Mouse (Mus musculus) midbrain, embryonic 11.5 days (tissue): ENCODE data around the gene Nid1. TPM values are rescaled to one million over a fixed set of nuclear protein-coding genes. Genes with fewer than 3 reads are reported as not detected.
"Not testable (repeated sequence)": the region's sequence is repeated elsewhere in the genome, so short reads cannot be mapped to it uniquely, and the experiment has no call there.

ENCODE experiments used
- ATAC-seq: fragments of 200-750 bp; cut with Nextera tagmentation; 2 replicates; pipeline ENCODE4 v1.8.0; 2017; ENCODE audit warnings: moderate TSS enrichment, moderate library complexity; ENCODE audit not compliant: low FRiP score
- DNase-seq: peaks from one replicate; pipeline ENCODE4 v3.0.0; 2015; ENCODE audit warnings: low spot score; ENCODE audit errors: missing footprints
- H3K27ac ChIP-seq: fragments of 300-500 bp; sonication (generic); 2 replicates; pipeline ENCODE4 v1.5.1; 2014; ENCODE audit warnings: low read depth, low read length
- H3K27me3 ChIP-seq: fragments of 300-500 bp; sonication (generic); 2 replicates; pipeline ENCODE4 v1.6.1; 2014; ENCODE audit warnings: mild to moderate bottlenecking, low read length, moderate library complexity, mixed read lengths; ENCODE audit not compliant: control insufficient read depth, insufficient read depth
- H3K36me3 ChIP-seq: fragments of 300-500 bp; sonication (generic); 2 replicates; pipeline ENCODE4 v1.6.1; 2014; ENCODE audit warnings: mild to moderate bottlenecking, low read length, moderate library complexity, mixed read lengths; ENCODE audit not compliant: control insufficient read depth, insufficient read depth
- H3K4me1 ChIP-seq: fragments of 300-500 bp; sonication (generic); 2 replicates; pipeline ENCODE4 v1.6.1; 2014; ENCODE audit warnings: low read length; ENCODE audit not compliant: control insufficient read depth, insufficient read depth
- H3K4me2 ChIP-seq: fragments of 300-500 bp; sonication (generic); 2 replicates; pipeline ENCODE4 v1.6.1; 2014; ENCODE audit warnings: mild to moderate bottlenecking, moderate library complexity
- H3K4me3 ChIP-seq: fragments of 300-500 bp; sonication (generic); 2 replicates; pipeline ENCODE4 v1.5.1; 2014; ENCODE audit warnings: low read depth, low read length
- H3K9ac ChIP-seq: fragments of 300-500 bp; sonication (generic); 2 replicates; pipeline ENCODE4 v1.6.1; 2014; ENCODE audit warnings: low read length
- H3K9me3 ChIP-seq: fragments of 300-500 bp; sonication (generic); 2 replicates; pipeline ENCODE4 v1.6.1; 2016; ENCODE audit warnings: low read length; ENCODE audit not compliant: control insufficient read depth
- WGBS: fragments of 180-500 bp; shearing (Covaris S2); extraction: QIAGEN DNeasy Blood & Tissue Kit; methylation state at CpG from one replicate; pipeline ENCODE4 v1.1.7; 2014; 5-methylcytosine and 5-hydroxymethylcytosine counted together
- polyA plus RNA-seq: library from polyadenylated mRNA; unstranded; fragments of >200 nt; fragmentation: Nextera tagmentation; extraction: Ambion mirVana; gene quantifications from 2 replicates; pipeline ENCODE4 v1.2.1, GENCODE M21; 2014

The Nid1 gene
- polyA plus RNA-seq, 1 experiment from 2014 or later: 42.7 TPM

DNA sequence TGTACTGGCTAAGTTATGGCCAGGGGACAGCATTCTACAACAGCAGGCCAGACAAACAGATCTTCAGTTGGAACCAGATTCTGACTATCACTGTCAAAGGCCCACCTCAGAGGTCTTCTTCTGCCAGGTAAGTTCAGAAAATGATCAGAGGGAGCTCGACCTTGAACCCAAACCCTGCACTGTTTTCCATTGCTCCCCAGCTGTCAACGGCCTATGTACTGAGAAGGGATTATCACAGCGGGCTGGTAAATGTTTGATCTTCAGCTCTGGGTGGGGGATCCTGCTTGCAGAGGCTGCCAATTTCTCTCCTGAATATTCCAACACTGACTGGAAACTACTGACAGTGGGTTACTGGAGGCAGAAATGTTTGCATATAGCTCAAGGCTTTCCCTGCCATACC is 23.1 kb upstream of the Nid1 start:
- Histone ChIP-seq H3K36me3 (no peaks in the 10 kb centered on the region), H3K27ac (no peak overlapping the region), H3K4me2 (no peak overlapping the region), H3K4me1 (no peaks in the 10 kb centered on the region), H3K27me3 (no peaks in the 10 kb centered on the region), H3K4me3 (no peak overlapping the region), H3K9me3 (no peaks in the 10 kb centered on the region), H3K9ac (no peak overlapping the region)
- ATAC-seq: no peak
- 80% methylated on average over 3 of the region's 3 CpGs for WGBS
- no peak for DNase-seq

DNA sequence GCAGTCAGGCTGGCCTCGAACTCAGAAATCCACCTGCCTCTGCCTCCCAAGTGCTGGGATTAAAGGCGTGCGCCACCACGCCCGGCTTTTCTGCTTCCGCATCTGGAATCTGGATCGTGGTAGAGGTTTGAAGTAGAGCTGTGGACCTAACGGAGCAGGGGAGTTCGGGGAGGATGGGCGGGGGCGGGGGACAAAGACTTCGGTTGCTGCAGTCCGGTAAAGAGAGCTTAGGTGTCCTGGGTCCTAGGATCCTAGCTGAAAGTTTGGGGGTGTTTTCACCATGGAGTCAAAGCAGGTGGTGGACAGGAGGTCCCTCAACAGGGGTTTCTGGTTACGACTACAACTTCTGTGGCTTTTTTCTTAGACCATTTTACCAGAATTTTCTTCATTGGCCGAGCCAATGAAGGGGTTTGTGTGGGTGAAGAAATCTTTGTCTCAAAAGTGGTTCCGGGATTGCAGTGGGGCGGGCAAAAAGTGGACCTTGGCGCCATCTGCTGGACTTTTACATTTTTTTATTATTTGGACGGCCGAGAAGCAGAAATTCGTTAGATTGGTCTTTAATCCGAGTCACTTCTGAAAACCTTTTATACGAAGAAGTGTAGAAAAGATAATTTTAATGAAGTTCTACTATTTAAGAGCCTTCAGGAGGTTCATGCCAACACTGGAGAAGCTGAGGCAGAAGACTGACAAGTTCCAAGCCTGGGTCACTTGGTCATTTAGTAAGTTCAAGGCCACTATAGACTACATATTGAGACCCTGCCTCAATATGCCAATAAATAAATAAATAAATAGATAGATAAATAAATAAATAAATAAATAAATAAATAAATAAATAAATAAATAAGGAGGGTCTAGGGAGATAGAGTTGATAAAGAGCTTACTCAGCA is 22.0 kb upstream of the Nid1 start:
- not testable (repeated sequence) for H3K27ac ChIP-seq, H3K4me1 ChIP-seq, H3K4me2 ChIP-seq, H3K9ac ChIP-seq, H3K36me3 ChIP-seq, H3K4me3 ChIP-seq, H3K27me3 ChIP-seq, H3K9me3 ChIP-seq
- ATAC-seq (peak; percentile 82), DNase-seq (peak; percentile 96)
- 44% methylated on average over 23 of the region's 23 CpGs for WGBS

GRCm38 (mm10) chr13:13416007-13416337 is 21.4 kb upstream of the Nid1 start:
- ATAC-seq: peak; percentile 66
- H3K4me3 ChIP-seq, H3K4me2 ChIP-seq, H3K36me3 ChIP-seq, DNase-seq, H3K9me3 ChIP-seq, H3K27ac ChIP-seq, H3K27me3 ChIP-seq, H3K9ac ChIP-seq, H3K4me1 ChIP-seq: not testable (repeated sequence)
- WGBS: 75% methylated on average over 2 of the region's 4 CpGs

DNA sequence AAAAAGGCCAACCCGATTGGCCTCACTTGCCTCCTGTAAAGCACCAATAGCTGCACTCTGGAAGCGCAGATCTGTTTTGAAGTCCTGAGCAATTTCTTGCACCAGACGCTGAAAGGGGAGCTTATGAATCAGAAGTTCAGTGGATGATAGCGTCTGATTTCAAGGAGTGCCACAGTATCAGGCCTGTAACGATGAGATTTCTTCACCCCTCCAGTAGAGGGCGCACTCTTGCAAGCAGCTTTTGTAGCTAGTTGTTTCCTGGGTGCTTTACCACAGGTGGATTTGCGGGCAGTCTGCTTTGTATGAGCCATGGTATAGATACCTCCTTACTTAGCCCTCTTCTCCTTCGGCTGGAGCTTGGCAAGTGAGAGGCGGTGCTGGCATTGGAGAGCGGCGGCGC is 18.5 kb upstream of the Nid1 start:
- H3K4me1 ChIP-seq, H3K27me3 ChIP-seq, H3K9me3 ChIP-seq, H3K27ac ChIP-seq, ATAC-seq, H3K9ac ChIP-seq, H3K4me3 ChIP-seq, DNase-seq, H3K4me2 ChIP-seq, H3K36me3 ChIP-seq: not testable (repeated sequence)
- WGBS: 92% methylated on average over 6 of the region's 12 CpGs

DNA sequence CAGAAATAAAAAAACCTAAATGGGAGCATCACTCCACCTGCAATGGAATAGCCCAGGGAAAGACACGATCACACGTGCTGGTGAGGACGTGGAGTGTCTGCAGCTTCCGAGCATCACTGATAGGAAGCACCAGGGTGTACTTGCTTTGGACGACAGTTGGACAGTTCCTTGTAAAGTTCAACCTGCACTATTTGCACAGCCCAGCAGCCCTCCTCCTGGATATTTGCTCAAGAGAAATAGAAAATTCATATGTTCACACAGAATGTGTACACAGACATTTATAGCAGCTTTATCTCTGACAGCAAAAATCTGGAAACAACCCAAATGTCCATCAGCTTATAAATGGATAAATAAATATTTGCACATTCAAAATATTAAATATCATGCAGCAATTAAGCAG is 14.1 kb upstream of the Nid1 start:
- H3K9me3 ChIP-seq, DNase-seq, H3K4me2 ChIP-seq, H3K4me1 ChIP-seq, H3K27ac ChIP-seq, H3K4me3 ChIP-seq, ATAC-seq, H3K9ac ChIP-seq, H3K36me3 ChIP-seq, H3K27me3 ChIP-seq: not testable (repeated sequence)
- 56% methylated on average over 1 of the region's 5 CpGs for WGBS

GRCm38 (mm10) chr13:13436161-13436560 is 1.2 kb upstream of the Nid1 start:
- not testable (repeated sequence) for H3K9ac ChIP-seq, DNase-seq, ATAC-seq, H3K36me3 ChIP-seq, H3K4me3 ChIP-seq, H3K27ac ChIP-seq, H3K4me1 ChIP-seq, H3K4me2 ChIP-seq, H3K9me3 ChIP-seq, H3K27me3 ChIP-seq
- 90% methylated on average over 4 of the region's 7 CpGs for WGBS

- not testable (repeated sequence) for DNase-seq, H3K36me3 ChIP-seq, H3K4me1 ChIP-seq, H3K4me3 ChIP-seq, H3K27ac ChIP-seq, H3K9ac ChIP-seq, H3K27me3 ChIP-seq, H3K9me3 ChIP-seq, H3K4me2 ChIP-seq
- peak; percentile 53 for ATAC-seq
- 12% methylated on average over 12 of the region's 28 CpGs for WGBS
Measured at GRCm38 (mm10) chr13:13438112-13438953, 982 bp downstream of the Nid1 start.

- 91% methylated on average over 5 of the region's 5 CpGs for WGBS
- ATAC-seq: not testable (repeated sequence)
Measured at GRCm38 (mm10) chr13:13445601-13446000, 8.2 kb downstream of the Nid1 start.

More at GRCm38 (mm10) chr13:13445601-13446000, 8.2 kb downstream of the Nid1 start:
- H3K4me1 ChIP-seq, H3K4me3 ChIP-seq, H3K4me2 ChIP-seq, H3K9ac ChIP-seq, H3K9me3 ChIP-seq, H3K27ac ChIP-seq, H3K36me3 ChIP-seq, H3K27me3 ChIP-seq, DNase-seq: not testable (repeated sequence)
